Mouse (Mus musculus) cerebellum, postnatal 4 days (tissue): ENCODE measurements at regions not wholly inside any gene's neighbourhood (a gene's known extent, or its start where the extent isn't known, plus 50 kb on each side); places are given as distances from the start of the nearest gene placed in this dataset.
"Not testable (repeated sequence)": the region's sequence is repeated elsewhere in the genome, so short reads cannot be mapped to it uniquely, and the experiment has no call there.

Source experiments
- DNase-seq, 2 experiments: peaks; one replicate each; pipeline ENCODE4 v3.0.0; 2022; ENCODE audit warnings: low spot score in 2 of 2, mixed read lengths in 1 of 2

DNA sequence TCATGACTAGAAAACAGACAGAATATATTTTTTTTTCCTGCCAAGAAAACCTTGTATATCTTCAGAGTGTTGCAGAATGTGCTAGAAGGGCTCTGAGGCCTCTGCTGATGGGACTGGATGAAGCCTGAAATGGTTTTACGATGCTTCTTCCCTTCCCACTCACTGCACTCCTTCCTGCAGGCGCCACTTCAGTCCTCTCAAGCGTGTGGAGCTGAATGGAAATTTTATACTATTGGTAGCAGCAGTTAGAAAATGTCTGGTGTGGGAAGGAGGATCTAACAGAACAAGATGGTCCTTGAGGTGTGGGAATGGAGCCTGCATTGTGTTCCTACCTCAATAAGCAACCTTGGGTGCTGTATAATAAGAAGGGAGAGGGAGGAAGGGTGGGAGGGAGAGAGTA, 166.1 kb upstream of the Smlr1 start:
- no peak for DNase-seq

DNA sequence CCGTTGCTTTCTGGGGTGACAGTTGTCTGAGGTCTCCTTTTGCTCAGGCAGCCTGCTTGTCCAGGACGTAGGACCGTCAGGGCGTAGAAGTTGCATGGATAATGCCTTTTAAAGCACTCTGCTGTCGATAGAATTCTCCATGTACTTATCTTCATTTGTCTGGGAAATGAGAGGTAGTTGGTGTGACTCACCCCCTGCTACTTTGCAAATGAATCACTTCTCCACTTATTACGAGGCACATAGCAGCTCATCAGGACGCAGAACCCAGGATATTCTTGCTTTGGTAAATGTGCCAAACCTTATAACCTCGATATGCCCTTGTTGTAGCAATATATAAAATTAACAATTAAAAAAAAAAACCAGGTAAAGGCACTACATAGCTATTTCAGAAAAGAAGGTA, 159.7 kb upstream of the Smlr1 start:
- no peak for DNase-seq

DNA sequence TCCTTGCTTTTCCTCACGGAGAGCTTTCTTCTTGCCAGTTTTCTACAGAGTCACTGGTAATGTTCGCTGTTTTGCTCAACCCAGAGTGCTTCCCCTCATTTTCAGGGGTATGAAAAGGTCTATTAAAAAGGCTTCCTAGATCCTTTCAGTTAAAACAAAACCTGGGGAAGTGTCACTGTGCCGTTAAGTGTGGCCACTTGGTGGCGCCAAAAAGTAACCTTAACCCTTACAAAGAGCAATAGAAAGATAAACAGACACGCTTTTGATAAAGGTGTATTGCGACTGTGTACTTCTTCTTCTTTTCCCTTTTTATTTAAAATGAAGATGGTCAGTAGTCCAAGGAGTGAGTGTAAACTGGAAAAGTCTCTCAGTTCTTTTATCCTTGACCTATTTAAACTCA, 145.2 kb upstream of the Smlr1 start:
- DNase-seq, result peak; percentile 32 to 63

- DNase-seq, result no peak
Observed at GRCm38 (mm10) chr10:25677889-25678288, 141.8 kb upstream of the Smlr1 start.

DNA sequence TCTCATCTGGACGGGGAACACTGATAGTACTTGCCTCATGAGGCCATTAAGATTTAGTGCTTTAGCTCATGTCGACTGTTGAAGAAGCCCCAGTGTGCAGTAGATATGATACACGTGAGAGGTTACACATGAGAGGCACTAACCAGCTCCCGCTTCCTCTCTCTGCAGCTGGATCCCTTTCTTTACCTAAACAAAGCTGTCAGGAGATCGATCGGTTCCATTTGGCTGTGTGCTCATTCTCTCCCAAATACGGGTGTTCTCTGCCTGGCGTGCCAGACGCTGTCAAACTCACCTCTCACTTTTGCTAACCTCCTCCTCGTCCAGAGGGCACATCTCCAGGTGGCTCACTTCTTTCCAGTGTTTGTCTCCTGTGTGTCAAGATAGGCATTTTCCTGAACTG, 139.3 kb upstream of the Smlr1 start:
- DNase-seq, result no peak

GRCm38 (mm10) chr10:25670061-25670460, 134.0 kb upstream of the Smlr1 start:
- no peak for DNase-seq

DNA sequence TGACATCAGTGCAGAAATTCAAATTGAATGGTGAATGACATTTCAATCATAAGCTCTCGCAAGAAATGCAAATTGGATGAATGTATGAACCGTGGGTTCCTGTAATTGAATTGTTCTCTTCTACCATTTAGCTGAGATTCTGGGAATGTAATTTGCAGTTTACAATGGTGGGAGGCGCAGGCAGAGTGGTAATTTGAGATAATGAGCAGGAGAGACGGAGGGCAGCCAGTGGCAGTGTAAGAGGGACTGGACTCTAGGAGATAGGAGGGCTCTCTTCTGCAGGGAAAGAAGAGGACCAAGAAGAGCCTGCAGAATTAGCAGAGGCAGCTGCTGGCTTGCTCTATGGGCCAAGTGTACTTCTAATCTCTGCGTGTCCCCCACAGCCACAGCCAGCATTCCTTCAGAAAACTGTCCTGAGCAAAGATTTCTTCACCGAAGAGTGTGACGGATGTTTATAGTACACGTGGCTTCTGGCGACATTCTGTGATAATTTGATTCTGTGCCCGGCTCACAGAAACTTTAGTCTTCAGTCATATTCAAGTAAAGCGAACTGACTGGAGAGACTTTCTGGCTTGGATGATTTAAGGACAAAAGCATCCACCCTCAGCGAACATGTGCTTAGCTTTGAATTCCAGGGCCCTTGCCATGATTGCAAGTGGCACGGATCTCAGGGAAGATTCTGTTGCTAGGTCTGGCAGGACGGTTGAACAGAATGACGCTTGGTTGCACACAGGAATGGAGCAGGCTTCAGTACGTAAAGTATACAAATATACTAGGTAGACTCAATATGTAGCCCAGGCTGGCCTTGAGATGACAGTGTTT, 116.9 kb upstream of the Smlr1 start:
- no peak for DNase-seq

DNA sequence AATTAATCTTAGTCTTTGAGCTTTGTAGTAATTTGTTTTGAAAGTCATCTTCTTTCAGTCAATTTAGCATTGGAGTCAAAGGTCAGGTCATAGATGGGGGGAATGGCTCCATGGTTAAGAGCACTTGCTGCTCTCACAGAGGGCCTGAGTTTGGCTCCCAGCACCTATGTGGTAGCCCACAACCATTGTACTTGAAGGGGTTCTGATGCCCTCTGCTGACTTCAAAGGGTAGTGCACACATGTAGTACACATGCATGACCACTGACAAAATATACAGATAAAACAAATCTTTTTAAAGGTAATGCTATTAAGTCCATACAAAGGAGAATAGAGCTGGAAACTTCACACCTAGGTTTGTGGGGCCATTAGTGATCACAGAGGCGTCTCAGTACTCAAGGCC, 111.7 kb upstream of the Smlr1 start:
- DNase-seq, result no peak

DNA sequence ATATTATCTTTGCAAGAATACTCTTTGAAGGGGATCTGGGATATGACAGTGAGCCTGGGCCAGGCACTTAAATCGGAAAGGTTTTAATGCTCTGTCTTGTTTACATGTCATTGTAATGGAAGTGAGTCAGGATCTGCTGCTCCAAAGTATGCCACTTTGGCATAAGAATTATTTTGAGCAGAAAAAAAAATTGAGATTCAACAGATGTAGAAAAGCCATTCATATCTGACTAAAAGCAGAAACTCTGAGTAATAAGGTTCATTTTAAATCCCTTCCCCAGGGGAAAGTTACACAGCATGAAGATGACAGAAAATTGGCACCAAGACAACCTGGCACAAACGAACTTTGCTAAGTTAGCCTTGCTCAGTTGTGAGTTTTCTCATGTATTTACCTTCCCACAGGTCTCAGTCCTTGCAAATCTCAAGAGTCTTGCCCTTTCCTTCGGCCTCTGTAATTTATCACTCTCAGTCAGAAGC, 107.5 kb upstream of the Smlr1 start:
- DNase-seq, result no peak

DNA sequence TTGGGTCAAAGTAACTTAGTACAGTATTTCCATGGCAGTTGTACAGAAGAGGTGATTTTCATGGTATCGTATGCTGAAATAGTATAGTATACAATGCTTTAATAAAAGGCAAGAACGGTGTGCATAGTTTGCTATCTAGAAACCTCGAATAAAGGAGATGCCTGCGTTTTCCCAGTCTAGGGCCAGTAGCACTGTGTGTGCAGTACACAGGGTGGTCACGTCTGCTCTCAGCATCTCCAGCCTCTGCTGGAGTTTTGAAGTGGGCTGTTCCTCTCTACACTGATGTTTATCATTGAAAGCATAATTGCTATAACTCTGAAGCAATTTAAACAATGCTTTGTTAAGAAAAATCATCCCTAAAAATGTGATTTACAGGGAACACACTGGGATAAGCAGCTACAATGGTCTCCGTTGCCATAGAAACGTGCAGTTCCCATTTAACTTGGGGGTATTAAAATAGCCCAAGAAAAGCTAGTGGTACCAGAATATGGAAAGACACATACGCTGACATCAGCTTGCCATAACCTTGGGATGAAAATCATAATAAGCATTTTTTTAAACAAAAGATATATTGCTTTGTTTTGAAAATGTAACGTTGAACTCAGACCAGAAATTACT, 106.1 kb upstream of the Smlr1 start:
- no peak for DNase-seq

- no peak for DNase-seq
Observed at GRCm38 (mm10) chr10:25633058-25633614, 97.1 kb upstream of the Smlr1 start.

DNA sequence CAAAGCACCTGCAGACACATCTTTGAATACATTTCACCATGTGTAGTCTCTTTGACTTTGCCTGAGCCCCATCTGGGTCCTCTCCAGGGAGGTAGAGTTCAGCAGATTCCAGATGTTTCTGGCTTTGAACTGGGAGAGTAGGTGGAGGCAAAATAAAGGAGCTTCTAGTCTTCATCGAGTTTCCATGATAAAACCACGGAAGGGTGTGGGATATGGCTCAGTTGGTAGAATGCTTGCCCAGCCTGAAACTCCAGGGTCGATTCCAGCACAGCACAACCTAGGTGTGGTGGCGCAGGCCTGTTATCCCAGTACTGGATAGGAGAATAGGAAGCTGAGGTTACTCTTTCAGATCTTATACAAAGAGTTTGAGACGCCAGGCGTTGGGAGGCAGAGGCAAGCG, 96.2 kb upstream of the Smlr1 start:
- no peak for DNase-seq

- no peak for DNase-seq
Observed at GRCm38 (mm10) chr10:25622585-25622984, 86.5 kb upstream of the Smlr1 start.

DNA sequence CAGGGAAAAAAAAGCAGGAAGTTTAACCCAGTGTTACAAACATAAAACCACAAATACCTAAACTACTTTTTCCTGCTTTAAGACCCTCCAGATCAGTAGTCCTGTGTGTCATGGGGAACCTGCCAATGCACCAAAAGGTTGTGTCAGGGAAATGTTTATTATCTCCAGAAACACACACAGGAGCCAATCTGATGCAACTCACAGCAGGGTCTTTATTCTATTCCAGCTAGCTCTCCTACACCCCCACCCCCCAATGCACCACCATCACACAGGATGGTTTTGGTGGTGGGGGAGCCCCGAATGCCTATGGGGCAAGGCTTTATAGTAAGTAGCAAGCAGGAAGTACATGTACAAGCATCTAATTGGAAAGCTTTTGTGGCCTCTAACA, 85.7 kb upstream of the Smlr1 start:
- DNase-seq, result not testable (repeated sequence)

DNA sequence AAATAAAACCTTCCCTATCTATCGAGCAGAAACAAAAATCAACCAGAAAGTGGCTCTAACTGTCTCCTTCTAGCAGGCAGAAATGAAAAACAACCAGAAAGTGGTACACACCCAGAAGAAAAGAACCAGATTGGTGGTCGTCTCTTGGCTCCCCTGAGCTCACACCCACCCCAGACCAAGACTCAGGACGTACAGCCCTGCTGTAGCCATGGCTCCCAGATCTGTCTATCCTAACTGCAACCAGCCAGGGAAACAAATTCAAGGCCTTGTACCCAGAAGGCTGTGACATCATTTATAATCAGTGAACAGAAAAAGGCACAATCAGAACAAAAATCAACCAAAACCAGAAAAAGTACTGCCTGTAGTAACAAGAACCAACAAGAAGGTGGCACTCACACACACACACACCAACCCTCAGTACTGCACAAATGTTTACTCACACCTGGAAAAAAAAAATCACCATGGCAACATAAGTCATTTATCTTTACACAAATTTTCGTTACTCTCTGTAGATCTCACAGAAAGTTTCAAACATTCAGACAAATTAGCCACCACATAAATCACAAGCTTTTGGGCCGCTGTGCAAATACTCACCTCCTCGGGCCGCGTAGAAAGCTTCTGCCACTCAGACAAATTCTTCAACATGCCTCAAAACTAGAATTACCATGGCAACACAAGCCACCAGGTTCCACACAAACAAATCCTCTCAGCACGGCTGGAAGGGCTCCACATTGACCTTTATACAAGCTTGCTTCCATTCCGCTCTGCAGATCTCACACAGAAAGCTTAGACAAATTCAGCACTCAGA, 85.1 kb upstream of the Smlr1 start:
- DNase-seq, result peak in 1 of 2 experiments; percentile 3

DNA sequence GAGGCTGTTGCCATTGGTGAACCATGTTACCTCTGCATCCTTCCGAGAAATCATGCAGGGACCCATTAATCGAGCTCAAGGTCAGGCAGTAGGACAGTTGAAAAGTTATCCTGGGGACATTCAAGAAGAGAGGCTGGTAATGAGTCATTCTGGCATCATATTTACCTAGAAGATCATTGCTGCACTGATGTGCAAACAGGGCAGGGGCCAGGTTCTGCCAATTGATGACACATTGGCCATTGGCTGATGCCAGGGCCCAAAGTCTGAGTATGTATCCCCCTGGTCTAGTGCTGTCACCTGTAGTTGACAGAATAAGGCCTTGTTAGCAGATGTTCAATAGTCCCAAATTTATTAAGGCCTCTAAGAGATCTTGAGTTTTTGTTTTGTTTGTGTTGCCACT, 83.6 kb upstream of the Smlr1 start:
- no peak for DNase-seq

DNA sequence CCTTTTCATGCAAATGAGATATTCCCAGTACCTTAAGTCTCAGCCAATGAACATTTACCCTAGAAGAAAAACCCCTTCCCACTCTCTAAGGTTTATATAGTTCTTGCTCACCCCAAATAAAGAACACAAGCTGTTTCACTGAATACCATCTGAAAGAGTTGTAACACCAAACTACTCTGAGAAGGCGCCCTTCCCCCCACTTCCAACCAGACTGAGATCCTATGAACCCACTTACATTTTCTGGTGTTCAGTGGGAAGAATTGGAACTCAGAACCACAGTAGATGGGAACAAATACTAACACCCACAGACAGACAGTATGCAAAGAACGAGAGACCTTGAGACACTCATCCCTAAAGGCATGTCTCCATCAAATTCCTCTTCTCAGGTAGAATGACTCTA, 65.4 kb upstream of the Smlr1 start:
- no peak for DNase-seq

DNA sequence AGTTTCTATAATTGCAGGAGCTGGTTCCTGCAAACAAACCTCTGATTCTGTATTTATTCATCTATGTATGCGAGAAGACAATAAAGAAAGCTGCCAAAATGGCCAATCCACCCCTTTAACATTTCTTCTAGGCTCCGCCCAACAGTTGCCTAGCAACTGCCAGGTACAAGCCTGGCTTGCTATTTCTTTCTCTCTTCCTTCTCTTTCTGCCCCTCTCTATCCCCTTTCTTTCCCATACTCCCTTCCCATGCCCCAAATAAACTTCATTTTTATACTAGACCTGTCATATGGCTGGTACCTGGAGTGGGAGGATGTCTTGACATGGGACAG, 53.2 kb upstream of the Smlr1 start:
- DNase-seq, result no peak

GRCm38 (mm10) chr10:25588611-25589315, 52.7 kb upstream of the Smlr1 start:
- no peak for DNase-seq
